Mouse (Mus musculus) cortical plate, adult 2 months (tissue): Measurements from ENCODE around the gene Fam198a. TPM values are rescaled to one million over a fixed set of nuclear protein-coding genes. Genes with fewer than 3 reads are reported as not detected.
A peak's percentile ranks its signal among the peaks of the same experiment; 100 is the strongest.

Experiments used
- H3K27ac ChIP-seq: fragments of 200-500 bp; 2 replicates; pipeline ENCODE4 v1.5.1; 2012; ENCODE audit warnings: low read length, control low read depth, inconsistent platforms; ENCODE audit not compliant: insufficient read depth
- H3K4me1 ChIP-seq: fragments of 200-500 bp; 2 replicates; pipeline ENCODE4 v1.6.1; 2011; ENCODE audit warnings: low read length; ENCODE audit not compliant: control insufficient read depth, insufficient read depth
- H3K4me3 ChIP-seq: fragments of 200-500 bp; 2 replicates; pipeline ENCODE4 v1.5.1; 2011; ENCODE audit warnings: mild to moderate bottlenecking, low read length, control low read depth; ENCODE audit not compliant: insufficient read depth
- CTCF ChIP-seq: fragments of 200-500 bp; IDR thresholded peaks from 2 replicates; pipeline ENCODE4 v1.5.1; 2011; ENCODE audit warnings: mild to moderate bottlenecking, control low read depth, low read length; ENCODE audit not compliant: insufficient read depth; ENCODE audit errors: extremely low read depth
- POLR2A ChIP-seq: fragments of 200-500 bp; IDR thresholded peaks from 2 replicates; pipeline ENCODE4 v1.6.1; 2011; ENCODE audit warnings: mild to moderate bottlenecking, low read length, control low read depth; ENCODE audit not compliant: insufficient read depth; ENCODE audit errors: extremely low read depth
- polyA plus RNA-seq: library from polyadenylated mRNA; depleted of rRNA; stranded (reverse); fragments of >200 nt; gene quantifications from 2 replicates; pipeline ENCODE4 v1.2.3, GENCODE M21; 2012

Fam198a gene
- polyA plus RNA-seq, 1 experiment: 4.9 TPM

DNA sequence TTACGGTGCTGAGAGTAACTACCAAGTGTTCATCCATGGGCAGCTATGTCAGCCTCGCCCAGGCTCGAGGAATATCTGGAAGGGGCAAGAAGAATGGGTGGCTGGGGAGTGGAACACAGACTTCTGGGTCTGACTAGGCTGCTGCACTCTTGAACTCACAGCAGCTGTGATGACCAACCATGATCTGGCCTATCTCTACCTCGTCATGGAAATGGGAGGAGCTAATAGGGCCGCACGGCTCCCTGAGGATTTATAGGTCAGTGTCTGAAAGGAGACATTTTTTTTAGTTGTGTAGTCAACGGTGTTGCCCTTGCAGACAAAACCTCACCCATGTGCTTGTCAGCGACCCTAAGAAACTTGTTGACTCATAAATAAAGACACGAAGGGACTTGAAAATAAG lies 30.3 kb downstream of the Fam198a start:
- Histone ChIP-seq H3K27ac (no peak overlapping the region), H3K4me3 (no peak overlapping the region), H3K4me1 (no peaks in the 10 kb centered on the region)
- TF ChIP-seq CTCF: no peak
- no peak for TF ChIP-seq POLR2A

DNA sequence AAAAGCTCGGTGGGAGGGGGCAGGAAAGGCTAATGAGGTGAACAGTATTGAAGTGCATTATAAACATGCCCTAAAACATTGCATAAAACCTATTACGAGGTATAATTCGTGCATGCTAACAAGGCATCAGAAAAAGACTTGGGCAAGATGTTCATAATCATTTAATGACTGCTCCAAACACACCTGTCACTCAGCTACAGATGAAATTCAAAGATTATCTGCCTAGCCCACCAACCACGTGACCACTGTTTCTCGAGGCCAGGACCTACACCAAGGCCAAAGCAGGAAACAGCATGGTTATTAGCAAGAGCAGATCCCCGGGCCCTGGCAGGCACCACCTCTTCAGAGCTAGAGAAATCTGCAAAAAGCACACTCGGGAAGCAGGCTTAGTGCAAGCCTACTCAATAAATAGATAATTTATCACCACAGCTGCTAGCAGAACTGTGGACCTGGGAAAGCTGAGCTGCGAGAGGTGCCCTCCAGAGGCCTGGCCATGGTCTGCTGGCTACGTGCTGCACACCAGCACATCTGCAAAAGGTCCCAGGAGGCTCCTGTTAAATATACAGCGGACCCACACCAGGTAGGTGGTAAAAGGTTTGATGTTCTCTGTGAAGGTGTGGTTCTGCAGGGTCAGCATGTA lies 30.8 kb downstream of the Fam198a start:
- Histone ChIP-seq H3K4me3 (no peak overlapping the region), H3K4me1 (no peaks in the 10 kb centered on the region), H3K27ac (no peak overlapping the region)
- TF ChIP-seq CTCF (no peak), POLR2A (no peak)

DNA sequence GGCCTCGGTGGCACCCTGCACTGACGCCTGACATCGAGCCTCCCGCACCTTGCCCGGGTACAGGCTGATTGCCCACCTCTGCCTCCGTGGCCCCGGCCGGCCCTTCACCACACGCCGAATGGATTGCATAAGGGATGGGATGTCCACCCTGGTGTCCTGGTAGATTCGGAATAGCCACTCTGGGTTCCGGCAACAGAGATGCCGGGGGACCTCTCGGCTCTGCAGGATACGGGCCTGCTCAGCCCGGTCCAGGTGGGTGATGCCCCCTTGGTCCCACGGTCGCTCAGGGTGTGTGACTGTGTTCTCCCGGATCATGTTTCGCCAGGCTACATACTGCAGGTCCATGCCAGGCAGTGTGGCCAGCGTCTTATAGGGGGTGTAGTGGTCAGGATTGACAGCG lies 31.4 kb downstream of the Fam198a start:
- TF ChIP-seq CTCF (no peak), POLR2A (no peak)
- H3K27ac ChIP-seq: no peak overlapping the region
- no peak overlapping the region for H3K4me3 ChIP-seq
- no peaks in the 10 kb centered on the region for H3K4me1 ChIP-seq

DNA sequence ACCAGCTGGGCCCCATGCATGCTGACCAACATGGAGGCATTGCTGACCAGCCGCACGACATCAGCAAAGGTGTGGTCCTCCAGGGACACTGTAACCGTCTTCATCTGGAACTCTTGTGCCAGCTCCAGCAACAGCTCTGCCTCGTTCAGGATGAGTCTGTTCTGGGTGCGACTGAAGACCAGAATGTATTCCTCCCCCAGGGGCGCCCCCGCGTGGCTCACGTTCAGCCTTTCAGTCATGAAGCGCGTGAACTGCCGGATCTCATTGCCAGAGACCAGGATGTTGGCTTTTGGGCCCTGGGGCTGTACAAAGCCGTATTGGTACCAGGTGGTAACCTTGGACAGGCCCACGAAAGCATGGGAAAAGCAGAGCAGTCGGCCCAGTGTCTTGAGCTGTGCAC lies 31.9 kb downstream of the Fam198a start:
- Histone ChIP-seq H3K27ac (no peak overlapping the region), H3K4me1 (no peaks in the 10 kb centered on the region), H3K4me3 (no peak overlapping the region)
- no peak for TF ChIP-seq POLR2A
- no peak for TF ChIP-seq CTCF

DNA sequence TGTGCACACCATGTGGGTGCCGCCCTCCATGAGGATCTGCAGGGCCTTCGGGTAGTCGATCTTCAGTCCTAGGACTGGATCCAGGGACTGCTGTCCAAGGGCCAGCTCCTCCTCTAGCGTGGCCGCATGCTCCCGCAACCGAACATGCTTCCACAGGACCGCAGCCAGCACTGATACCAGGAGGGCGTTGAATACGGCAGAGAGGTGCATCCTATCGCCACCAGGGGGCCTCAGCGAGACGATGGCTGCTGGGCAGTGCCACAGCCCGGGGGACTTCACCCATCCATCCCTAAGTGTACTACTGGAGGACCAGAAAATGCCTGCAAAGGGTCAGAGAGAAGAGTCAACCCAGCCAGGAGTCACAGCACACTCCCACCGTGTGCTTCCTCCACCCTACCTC lies 32.7 kb downstream of the Fam198a start:
- Histone ChIP-seq H3K27ac (no peak overlapping the region), H3K4me3 (no peak overlapping the region), H3K4me1 (no peaks in the 10 kb centered on the region)
- TF ChIP-seq POLR2A (no peak), CTCF (peak; percentile 77)

DNA sequence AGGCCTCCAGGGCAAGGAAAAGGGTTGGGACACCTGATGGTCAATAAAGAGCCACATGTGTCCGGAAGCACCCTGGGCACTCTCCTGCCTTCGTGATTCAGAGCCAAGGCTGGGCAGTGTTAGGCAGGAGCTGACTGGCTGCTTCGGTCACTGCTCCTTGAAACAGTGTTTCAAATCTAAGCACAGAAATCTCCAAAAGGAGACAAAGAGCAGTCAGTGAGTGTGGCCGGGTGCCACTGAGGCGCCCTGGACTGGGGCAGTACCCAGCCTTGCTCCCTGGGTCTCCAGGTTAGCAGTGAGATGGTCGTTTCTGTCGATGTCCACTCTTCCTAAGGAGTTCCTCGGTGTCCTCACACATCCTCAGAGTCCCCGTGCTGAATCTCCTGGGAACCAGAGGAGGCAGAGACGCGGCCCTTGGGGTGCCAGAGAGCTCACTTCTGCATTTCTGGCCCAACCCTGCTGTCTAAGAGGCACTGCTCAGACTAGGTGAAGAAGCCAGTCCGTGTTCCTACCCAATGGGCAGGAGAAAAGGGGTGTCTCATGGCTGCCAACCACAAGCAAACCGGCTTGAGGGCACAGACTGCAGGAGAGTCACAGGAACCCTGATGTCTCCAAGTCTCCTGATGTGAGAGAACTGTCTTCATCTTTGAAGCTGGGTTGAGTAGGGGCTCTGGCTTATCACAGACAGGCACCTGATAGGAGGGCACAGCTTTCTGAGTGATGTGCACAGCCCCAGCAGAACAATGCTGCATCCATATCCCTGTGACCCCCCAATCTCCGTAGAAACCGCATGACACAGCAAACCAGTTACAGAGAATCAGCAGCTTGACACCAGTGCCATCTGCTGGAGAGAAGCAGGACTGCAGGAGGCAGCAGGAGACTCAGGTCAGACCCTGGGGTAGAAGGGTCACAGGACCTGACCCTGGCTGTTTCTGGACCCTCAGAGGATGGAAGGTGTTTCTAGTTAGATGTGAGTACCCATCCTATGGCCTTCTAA lies 34.0 kb downstream of the Fam198a start:
- TF ChIP-seq POLR2A: no peak
- TF ChIP-seq CTCF: peak; percentile 99
- no peak overlapping the region for H3K27ac ChIP-seq
- no peaks in the 10 kb centered on the region for H3K4me1 ChIP-seq
- no peak overlapping the region for H3K4me3 ChIP-seq

DNA sequence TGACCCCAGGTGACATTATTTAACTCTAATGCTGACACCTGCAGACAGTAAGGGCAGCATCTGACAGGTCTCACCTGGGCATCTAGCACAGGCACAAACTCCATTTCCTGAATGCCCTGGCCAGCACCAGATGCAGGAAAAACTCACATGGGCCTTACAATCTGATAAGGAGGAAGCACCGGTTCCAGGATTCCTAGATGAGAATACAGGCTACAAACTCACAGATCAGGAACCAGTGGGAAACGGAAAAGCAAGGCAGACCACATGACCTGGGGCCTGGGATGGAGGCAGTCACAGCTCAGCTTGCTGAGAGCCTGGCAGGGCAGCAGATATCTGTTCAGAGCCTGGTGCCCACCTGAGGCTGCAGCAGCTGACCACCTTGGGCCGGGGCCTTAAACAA lies 38.1 kb downstream of the Fam198a start:
- Histone ChIP-seq H3K4me1 (peaks cover 6% of the 10 kb centered on the region), H3K4me3 (no peak overlapping the region), H3K27ac (no peak overlapping the region)
- TF ChIP-seq CTCF: no peak
- TF ChIP-seq POLR2A: no peak

DNA sequence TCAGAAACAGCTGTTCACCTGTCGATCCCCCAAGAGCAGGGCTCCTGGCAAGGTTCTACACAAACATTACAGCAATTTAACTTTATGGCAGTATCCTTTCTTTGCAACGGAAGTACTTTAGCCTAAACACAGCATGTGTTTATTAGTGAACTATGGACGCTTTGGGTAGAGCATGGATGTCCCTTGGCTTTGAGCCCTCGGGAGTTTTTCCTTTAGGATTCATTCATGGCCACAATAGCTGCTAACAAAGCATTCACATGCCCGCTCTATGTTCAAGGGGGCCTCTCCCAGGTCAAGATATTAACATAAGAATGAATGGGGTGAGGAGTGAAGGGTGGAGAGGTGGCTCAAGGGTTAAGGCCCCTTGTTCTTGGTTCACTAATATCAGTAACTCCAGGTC lies 38.7 kb downstream of the Fam198a start:
- H3K27ac ChIP-seq: no peak overlapping the region
- TF ChIP-seq POLR2A: no peak
- no peak for TF ChIP-seq CTCF
- H3K4me1 ChIP-seq: peaks cover 8% of the 10 kb centered on the region

DNA sequence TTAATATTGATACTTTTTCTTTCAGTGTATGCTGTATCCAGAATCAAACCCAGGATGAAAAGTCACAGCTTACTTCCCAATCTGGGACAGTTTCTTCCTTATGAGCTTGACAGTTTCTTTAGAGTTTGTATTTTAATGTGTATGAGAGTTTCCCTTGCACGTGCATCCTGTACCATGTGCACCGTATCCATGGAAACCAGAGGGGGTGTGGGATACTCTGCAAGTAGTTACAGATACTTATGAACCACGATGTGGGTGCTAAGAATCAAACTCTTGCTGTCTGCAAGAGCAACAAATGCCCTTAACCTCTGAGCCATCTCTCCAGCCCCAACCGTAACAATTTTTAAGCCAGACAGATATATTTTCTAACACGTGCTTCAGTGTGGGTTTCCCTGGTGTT lies 40.3 kb downstream of the Fam198a start:
- Histone ChIP-seq H3K27ac (no peak overlapping the region), H3K4me1 (peaks cover 8% of the 10 kb centered on the region), H3K4me3 (no peak overlapping the region)
- no peak for TF ChIP-seq POLR2A
- no peak for TF ChIP-seq CTCF

More for the DNA sequence above, 38.7 kb downstream of the Fam198a start:
- H3K4me3 ChIP-seq: no peak overlapping the region
